Mouse (Mus musculus): Measurements from ENCODE around the gene Pigo. TPM values are rescaled to one million over a fixed set of nuclear protein-coding genes. Genes with fewer than 3 reads are reported as not detected.
A peak's percentile ranks its signal among the peaks of the same experiment; 100 is the strongest.

The Pigo gene
- polyA plus RNA-seq, 1 experiment from 2014 or later: 15.8 TPM

GRCm38 (mm10) chr4:43036356-43036755 is 10.7 kb upstream of the Pigo start:
- 84% methylated on average over 10 of the region's 10 CpGs for WGBS
- no peak for ATAC-seq (ENCODE audit: insufficient number of reproducible peaks, low FRiP score)
- no peaks in the 10 kb centered on the region for H3K27me3 ChIP-seq (replicated peaks)
- peaks cover 37% of the 10 kb centered on the region for H3K4me1 ChIP-seq (replicated peaks)
- H3K9me3 ChIP-seq (replicated peaks): no peaks in the 10 kb centered on the region
- H3K27ac ChIP-seq (ENCODE audit: poor library complexity, severe bottlenecking): no peak overlapping the region
- peak overlapping the region; percentile 94; the same call in 1 of the 2 replicates for H3K4me2 ChIP-seq
- H3K4me3 ChIP-seq: no peak overlapping the region
- no peak overlapping the region for H3K9ac ChIP-seq
- peaks cover 41% of the 10 kb centered on the region for H3K36me3 ChIP-seq

GRCm38 (mm10) chr4:43035851-43036250 is 10.2 kb upstream of the Pigo start:
- H3K9ac ChIP-seq: no peak overlapping the region
- peaks cover 35% of the 10 kb centered on the region for H3K4me1 ChIP-seq (replicated peaks)
- H3K4me2 ChIP-seq: no peak overlapping the region
- H3K4me3 ChIP-seq: no peak overlapping the region
- no peaks in the 10 kb centered on the region for H3K27me3 ChIP-seq (replicated peaks)
- peaks cover 41% of the 10 kb centered on the region for H3K36me3 ChIP-seq
- 89% methylated on average over 6 of the region's 6 CpGs for WGBS
- H3K9me3 ChIP-seq (replicated peaks): no peaks in the 10 kb centered on the region
- ATAC-seq (ENCODE audit: insufficient number of reproducible peaks, low FRiP score): no peak
- H3K27ac ChIP-seq (ENCODE audit: poor library complexity, severe bottlenecking): no peak overlapping the region

- Histone ChIP-seq H3K9ac (no peak overlapping the region), H3K27ac (ENCODE audit: poor library complexity, severe bottlenecking) (no peak overlapping the region), H3K27me3 (replicated peaks) (no peaks in the 10 kb centered on the region), H3K9me3 (replicated peaks) (no peaks in the 10 kb centered on the region), H3K4me1 (replicated peaks) (peaks cover 29% of the 10 kb centered on the region), H3K36me3 (peaks cover 56% of the 10 kb centered on the region), H3K4me3 (no peak overlapping the region), H3K4me2 (no peak overlapping the region)
- WGBS: 79% methylated on average over 14 of the region's 14 CpGs
- ATAC-seq (ENCODE audit: insufficient number of reproducible peaks, low FRiP score): no peak
These were observed 7.9 kb upstream of the Pigo start for GRCm38 (mm10) chr4:43033481-43033880.

GRCm38 (mm10) chr4:43032501-43032900 is 6.9 kb upstream of the Pigo start:
- H3K4me2 ChIP-seq: no peak overlapping the region

GRCm38 (mm10) chr4:43031237-43031995 is 5.8 kb upstream of the Pigo start, which contains the start of gene Stoml2:
Gene Stoml2, minus strand, starts transcription at chr4:43031710.
- Histone ChIP-seq H3K9ac (peak within 1 kb of the TSS; percentile 86), H3K4me3 (peak within 1 kb of the TSS; percentile 75), H3K27ac (ENCODE audit: poor library complexity, severe bottlenecking) (peak within 1 kb of the TSS; percentile 85), H3K4me2 (peak within 1 kb of the TSS; percentile 87), H3K4me1 (replicated peaks) (peaks cover 13% of the 10 kb centered on the region), H3K27me3 (replicated peaks) (no peaks in the 10 kb centered on the region), H3K9me3 (replicated peaks) (no peaks in the 10 kb centered on the region), H3K36me3 (peaks cover 71% of the 10 kb centered on the region)
- 1% methylated on average over 38 of the region's 38 CpGs for WGBS
- ATAC-seq (ENCODE audit: insufficient number of reproducible peaks, low FRiP score): peak; percentile 95

More at GRCm38 (mm10) chr4:43032501-43032900, 6.9 kb upstream of the Pigo start:
- Histone ChIP-seq H3K27me3 (replicated peaks) (no peaks in the 10 kb centered on the region), H3K4me3 (no peak overlapping the region), H3K9ac (no peak overlapping the region), H3K27ac (ENCODE audit: poor library complexity, severe bottlenecking) (no peak overlapping the region), H3K9me3 (replicated peaks) (no peaks in the 10 kb centered on the region), H3K36me3 (peaks cover 65% of the 10 kb centered on the region), H3K4me1 (replicated peaks) (peaks cover 20% of the 10 kb centered on the region)
- 92% methylated on average over 1 of the region's 1 CpGs for WGBS
- ATAC-seq (ENCODE audit: insufficient number of reproducible peaks, low FRiP score): no peak

GRCm38 (mm10) chr4:43030780-43031230 is 5.2 kb upstream of the Pigo start:
- ATAC-seq (ENCODE audit: insufficient number of reproducible peaks, low FRiP score): peak; percentile 73
- Histone ChIP-seq H3K36me3 (peaks cover 65% of the 10 kb centered on the region), H3K9me3 (replicated peaks) (no peaks in the 10 kb centered on the region), H3K27ac (ENCODE audit: poor library complexity, severe bottlenecking) (peak overlapping the region; percentile 85), H3K4me3 (peak overlapping the region; percentile 75), H3K4me2 (peak overlapping the region; percentile 87), H3K4me1 (replicated peaks) (peaks cover 13% of the 10 kb centered on the region), H3K27me3 (replicated peaks) (no peaks in the 10 kb centered on the region), H3K9ac (peak overlapping the region; percentile 86)
- WGBS: 1% methylated on average over 28 of the region's 28 CpGs

- 68% methylated on average over 9 of the region's 9 CpGs for WGBS
These were observed 4.7 kb upstream of the Pigo start for GRCm38 (mm10) chr4:43030352-43030751.

GRCm38 (mm10) chr4:43029749-43030148 is 4.1 kb upstream of the Pigo start:
- Histone ChIP-seq H3K4me2 (no peak overlapping the region; the same call in 1 of the 2 replicates), H3K27ac (ENCODE audit: poor library complexity, severe bottlenecking) (no peak overlapping the region), H3K36me3 (peaks cover 58% of the 10 kb centered on the region), H3K4me3 (no peak overlapping the region), H3K9ac (no peak overlapping the region), H3K9me3 (replicated peaks) (no peaks in the 10 kb centered on the region), H3K27me3 (replicated peaks) (no peaks in the 10 kb centered on the region), H3K4me1 (replicated peaks) (peaks cover 18% of the 10 kb centered on the region)
- ATAC-seq (ENCODE audit: insufficient number of reproducible peaks, low FRiP score): no peak
- 92% methylated on average over 9 of the region's 9 CpGs for WGBS

More at GRCm38 (mm10) chr4:43030352-43030751, 4.7 kb upstream of the Pigo start:
- Histone ChIP-seq H3K27ac (ENCODE audit: poor library complexity, severe bottlenecking) (peak overlapping the region; percentile 85; the same call in 1 of the 2 replicates), H3K4me3 (peak overlapping the region; percentile 75), H3K4me2 (peak overlapping the region; percentile 87), H3K9me3 (replicated peaks) (no peaks in the 10 kb centered on the region), H3K27me3 (replicated peaks) (no peaks in the 10 kb centered on the region), H3K4me1 (replicated peaks) (peaks cover 13% of the 10 kb centered on the region), H3K9ac (peak overlapping the region; percentile 86), H3K36me3 (peaks cover 62% of the 10 kb centered on the region)
- no peak for ATAC-seq (ENCODE audit: insufficient number of reproducible peaks, low FRiP score)

- Histone ChIP-seq H3K4me3 (no peak overlapping the region), H3K9me3 (replicated peaks) (no peaks in the 10 kb centered on the region), H3K27me3 (replicated peaks) (no peaks in the 10 kb centered on the region), H3K27ac (ENCODE audit: poor library complexity, severe bottlenecking) (no peak overlapping the region), H3K4me1 (replicated peaks) (peaks cover 23% of the 10 kb centered on the region), H3K4me2 (no peak overlapping the region), H3K36me3 (peaks cover 51% of the 10 kb centered on the region), H3K9ac (no peak overlapping the region)
- 93% methylated on average over 7 of the region's 7 CpGs for WGBS
- no peak for ATAC-seq (ENCODE audit: insufficient number of reproducible peaks, low FRiP score)
These were observed 3.5 kb upstream of the Pigo start for GRCm38 (mm10) chr4:43029121-43029520.

GRCm38 (mm10) chr4:43024673-43025072 is 946 bp downstream of the Pigo start:
- Histone ChIP-seq H3K27me3 (replicated peaks) (no peaks in the 10 kb centered on the region), H3K4me1 (replicated peaks) (peaks cover 10% of the 10 kb centered on the region), H3K4me3 (peak overlapping the region; percentile 68), H3K36me3 (peaks cover 73% of the 10 kb centered on the region), H3K4me2 (peak overlapping the region; percentile 75), H3K9ac (peak overlapping the region; percentile 66), H3K27ac (ENCODE audit: poor library complexity, severe bottlenecking) (no peak overlapping the region), H3K9me3 (replicated peaks) (no peaks in the 10 kb centered on the region)
- no peak for ATAC-seq (ENCODE audit: insufficient number of reproducible peaks, low FRiP score)
- WGBS: 78% methylated on average over 14 of the region's 14 CpGs

- peaks cover 10% of the 10 kb centered on the region for H3K4me1 ChIP-seq (replicated peaks)
- H3K9me3 ChIP-seq (replicated peaks): no peaks in the 10 kb centered on the region
- no peak for ATAC-seq (ENCODE audit: insufficient number of reproducible peaks, low FRiP score)
- no peak overlapping the region for H3K27ac ChIP-seq (ENCODE audit: poor library complexity, severe bottlenecking)
- 73% methylated on average over 17 of the region's 17 CpGs for WGBS
- H3K36me3 ChIP-seq: peaks cover 71% of the 10 kb centered on the region
- no peak overlapping the region for H3K9ac ChIP-seq
- H3K27me3 ChIP-seq (replicated peaks): no peaks in the 10 kb centered on the region
- no peak overlapping the region for H3K4me2 ChIP-seq
- no peak overlapping the region for H3K4me3 ChIP-seq
These were observed 4.3 kb downstream of the Pigo start for GRCm38 (mm10) chr4:43021341-43021740.
